Mouse (Mus musculus) lung, adult 2 months (tissue): ENCODE data around the gene Rab33a.

Experiments
- CTCF ChIP-seq: fragments of 200-500 bp; IDR thresholded peaks from 2 replicates; pipeline ENCODE4 v1.5.1; 2011; ENCODE audit warnings: mild to moderate bottlenecking, low read length, control low read depth; ENCODE audit not compliant: insufficient read depth
- POLR2A ChIP-seq: fragments of 200-500 bp; IDR thresholded peaks from 2 replicates; pipeline ENCODE4 v1.6.1; 2011; ENCODE audit warnings: low read depth, mild to moderate bottlenecking, control low read depth, low read length, borderline replicate concordance; ENCODE audit errors: extremely low read depth

DNA sequence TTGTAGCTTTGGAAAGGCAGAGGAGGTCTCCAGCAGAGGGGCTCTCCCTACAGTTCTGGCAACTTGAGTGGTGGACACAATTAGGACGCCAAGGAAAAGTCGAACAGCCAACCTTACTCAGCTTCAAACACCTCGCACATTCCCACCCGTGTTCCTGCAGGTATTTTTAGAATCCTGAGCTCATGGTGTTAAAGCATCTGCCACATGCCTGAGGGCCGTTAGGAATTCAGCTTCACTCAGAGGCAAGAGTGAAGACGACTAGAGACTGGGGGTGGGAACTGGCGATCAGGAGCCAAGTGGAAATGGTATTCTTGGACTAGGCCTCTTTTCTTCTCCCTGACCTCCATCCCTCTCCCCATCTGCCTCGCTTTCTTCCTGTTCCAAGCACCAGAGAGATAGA is 6.8 kb downstream of the Rab33a start:
- TF ChIP-seq CTCF (no peak), POLR2A (no peak)
